Mouse (Mus musculus) CD4-positive naive resting alpha-beta T cell, adult 76 days (primary cell): ENCODE measurements around the gene Gm5072. TPM values are rescaled to one million over a fixed set of nuclear protein-coding genes. Genes with fewer than 3 reads are reported as not detected.

Experiments
- total RNA-seq: library from RNA; stranded (reverse); gene quantifications from one replicate; pipeline ENCODE4 v1.2.4, GENCODE M21; 2023

Gene Gm5072
- total RNA-seq: not detected

DNA sequence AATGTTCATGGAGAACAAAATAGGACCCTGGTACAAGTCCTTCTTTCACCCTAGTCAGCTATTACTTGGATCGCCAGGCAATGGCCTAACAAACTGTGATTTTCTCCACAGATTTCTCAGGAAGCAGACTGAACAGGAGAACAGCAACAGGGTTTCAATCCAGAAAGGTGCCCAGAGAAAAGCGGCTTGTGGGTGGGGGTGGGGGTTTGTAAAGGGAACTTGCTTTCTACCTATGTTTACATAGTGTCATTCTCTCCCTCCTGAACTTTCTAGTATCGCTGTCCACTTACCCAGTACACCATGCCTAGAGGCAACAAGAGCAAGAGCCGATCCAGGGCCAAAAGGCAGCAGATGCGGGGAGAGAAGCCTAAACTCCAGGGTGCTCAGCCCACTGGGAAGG is at the start of gene Gm5072:
Gene Gm5072, plus strand, starts transcription at position 301 of the 400 bp plus-strand sequence.

Other genes starting within 250 kb of the Gm5072 start
- gene Mageb2, start 60.8 kb upstream of the Gm5072 start, total RNA-seq: not detected
- gene Gm8914, start 87.6 kb downstream of the Gm5072 start, total RNA-seq: not detected
- not detected for gene 1700084M14Rik, start 183.4 kb downstream of the Gm5072 start, total RNA-seq
- not detected for gene Gm14781, start 239.7 kb downstream of the Gm5072 start, total RNA-seq